Mouse (Mus musculus) heart, embryonic 14.5 days (tissue): ENCODE results near the gene Car9. TPM values are rescaled to one million over a fixed set of nuclear protein-coding genes. Genes with fewer than 3 reads are reported as not detected.
A peak's percentile ranks its signal among the peaks of the same experiment; 100 is the strongest.

Experiments
- ATAC-seq: fragments of 200-750 bp; cut with Nextera tagmentation; 2 replicates; pipeline ENCODE4 v1.8.0; 2017; ENCODE audit warnings: low read depth, moderate TSS enrichment; ENCODE audit not compliant: insufficient number of reproducible peaks, insufficient read depth, low FRiP score
- H3K27ac ChIP-seq, 2 experiments: fragments of 200-500 bp in 1 of 2; fragments of 300-500 bp in 1 of 2; sonication (generic) in 1 of 2; replicated peaks in 1 of 2; 2 replicates each; pipeline ENCODE4 v1.5.1; 2012 to 2014; ENCODE audit warnings: low read depth in 2 of 2, low read length in 2 of 2, control low read depth in 1 of 2, mild to moderate bottlenecking in 1 of 2, mixed read lengths in 1 of 2; ENCODE audit not compliant: control insufficient read depth in 1 of 2, insufficient read depth in 1 of 2
- H3K27me3 ChIP-seq: fragments of 300-500 bp; sonication (generic); 2 replicates; pipeline ENCODE4 v1.6.1; 2014; ENCODE audit warnings: mild to moderate bottlenecking, low read length, control low read depth; ENCODE audit not compliant: control insufficient read depth, insufficient read depth
- H3K36me3 ChIP-seq: fragments of 300-500 bp; sonication (generic); 2 replicates; pipeline ENCODE4 v1.6.1; 2014; ENCODE audit warnings: mild to moderate bottlenecking, control low read depth, low read length, mixed read lengths; ENCODE audit not compliant: control insufficient read depth, insufficient read depth
- H3K4me1 ChIP-seq, 2 experiments: fragments of 200-500 bp in 1 of 2; fragments of 300-500 bp in 1 of 2; sonication (generic) in 1 of 2; 2 replicates each; pipeline ENCODE4 v1.6.1; 2012 to 2014; ENCODE audit warnings: low read length in 2 of 2, control low read depth in 1 of 2, mixed read lengths in 1 of 2; ENCODE audit not compliant: control insufficient read depth in 2 of 2, insufficient read depth in 2 of 2
- H3K4me2 ChIP-seq: fragments of 300-500 bp; sonication (generic); 2 replicates; pipeline ENCODE4 v1.6.1; 2014; ENCODE audit warnings: mild to moderate bottlenecking, low read length
- H3K4me3 ChIP-seq, 2 experiments: fragments of 200-500 bp in 1 of 2; fragments of 300-500 bp in 1 of 2; sonication (generic) in 1 of 2; 2 replicates each; pipeline ENCODE4 v1.5.1; 2012 to 2014; ENCODE audit warnings: low read length in 2 of 2, mild to moderate bottlenecking in 2 of 2, control low read depth in 1 of 2, low read depth in 1 of 2, moderate library complexity in 1 of 2; ENCODE audit not compliant: control insufficient read depth in 1 of 2, insufficient read depth in 1 of 2
- H3K9ac ChIP-seq: fragments of 300-500 bp; sonication (generic); 2 replicates; pipeline ENCODE4 v1.6.1; 2014; ENCODE audit warnings: mild to moderate bottlenecking, low read length
- H3K9me3 ChIP-seq: fragments of 300-500 bp; sonication (generic); 2 replicates; pipeline ENCODE4 v1.6.1; 2016; ENCODE audit warnings: low read length, control low read depth; ENCODE audit not compliant: control insufficient read depth
- WGBS: fragments of 180-500 bp; shearing (Covaris S2); extraction: QIAGEN DNeasy Blood & Tissue Kit; methylation state at CpG from one replicate; pipeline ENCODE4 v1.1.7; 2014; 5-methylcytosine and 5-hydroxymethylcytosine counted together
- polyA plus RNA-seq: library from polyadenylated mRNA; unstranded; fragments of >200 nt; fragmentation: Nextera tagmentation; extraction: Ambion mirVana; gene quantifications from 2 replicates; pipeline ENCODE4 v1.2.1, GENCODE M21; 2014

The Car9 gene
- polyA plus RNA-seq, 1 experiment from 2014 or later = 2.4 TPM

- Histone ChIP-seq H3K27ac (no peak overlapping the region), H3K4me3 (no peak overlapping the region), H3K4me1 (peaks cover 11 to 29% of the 10 kb centered on the region in 2 experiments), H3K36me3 (peaks cover 37% of the 10 kb centered on the region), H3K9me3 (no peaks in the 10 kb centered on the region), H3K4me2 (no peak overlapping the region), H3K27me3 (no peaks in the 10 kb centered on the region), H3K9ac (no peak overlapping the region)
- WGBS = 78% methylated on average over 4 of the region's 4 CpGs
- no peak for ATAC-seq
Measured at GRCm38 (mm10) chr4:43513300-43513699, 6.5 kb downstream of the Car9 start.

- H3K4me1 ChIP-seq = peaks cover 9 to 28% of the 10 kb centered on the region in 2 experiments
- 39% methylated on average over 4 of the region's 4 CpGs for WGBS
Measured at GRCm38 (mm10) chr4:43513791-43514190, 7.0 kb downstream of the Car9 start.

GRCm38 (mm10) chr4:43515764-43516708, 9.3 kb downstream of the Car9 start:
- peaks cover 52% of the 10 kb centered on the region for H3K36me3 ChIP-seq
- no peaks in the 10 kb centered on the region for H3K9me3 ChIP-seq
- no peak overlapping the region for H3K4me3 ChIP-seq
- no peak overlapping the region for H3K4me2 ChIP-seq
- H3K4me1 ChIP-seq = peaks cover 14 to 46% of the 10 kb centered on the region in 2 experiments
- H3K27me3 ChIP-seq = no peaks in the 10 kb centered on the region
- H3K27ac ChIP-seq = no peak overlapping the region
- 62% methylated on average over 11 of the region's 11 CpGs for whole genome bisulfite sequencing
- no peak for ATAC-seq
- peak overlapping the region; percentile 2; the same call in 1 of the 2 replicates for H3K9ac ChIP-seq

More at GRCm38 (mm10) chr4:43513791-43514190, 7.0 kb downstream of the Car9 start:
- no peak overlapping the region for H3K9ac ChIP-seq
- no peaks in the 10 kb centered on the region for H3K27me3 ChIP-seq
- no peak overlapping the region for H3K4me3 ChIP-seq
- H3K9me3 ChIP-seq = no peaks in the 10 kb centered on the region
- ATAC-seq = no peak
- no peak overlapping the region for H3K27ac ChIP-seq
- peaks cover 42% of the 10 kb centered on the region for H3K36me3 ChIP-seq
- H3K4me2 ChIP-seq = no peak overlapping the region

GRCm38 (mm10) chr4:43519551-43519950, 12.8 kb downstream of the Car9 start:
- peaks cover 49% of the 10 kb centered on the region for H3K36me3 ChIP-seq
- no peak overlapping the region; the same call in 1 of the 2 replicates for H3K9ac ChIP-seq
- peak overlapping the region; percentile 9 to 20; a peak in 2 of 4 replicates for H3K4me3 ChIP-seq
- no peaks in the 10 kb centered on the region for H3K27me3 ChIP-seq
- H3K4me1 ChIP-seq = peaks cover 26 to 58% of the 10 kb centered on the region in 2 experiments
- H3K9me3 ChIP-seq = no peaks in the 10 kb centered on the region
- H3K27ac ChIP-seq = no peak overlapping the region
- H3K4me2 ChIP-seq = peak overlapping the region; percentile 94
- no peak for ATAC-seq
- WGBS = 39% methylated on average over 10 of the region's 10 CpGs

- 19% methylated on average over 6 of the region's 6 CpGs for WGBS
- Histone ChIP-seq H3K27ac (peak overlapping the region; percentile 6 to 55; a peak in 2 of 4 replicates), H3K9me3 (no peaks in the 10 kb centered on the region), H3K36me3 (peaks cover 47% of the 10 kb centered on the region), H3K9ac (peak overlapping the region; percentile 87), H3K4me2 (peak overlapping the region; percentile 94), H3K4me1 (peaks cover 24 to 55% of the 10 kb centered on the region in 2 experiments), H3K27me3 (no peaks in the 10 kb centered on the region), H3K4me3 (peak overlapping the region; percentile 9 to 20; a peak in 2 of 4 replicates)
- 0 out of 2 replicates have a peak, but pooled peaks have one; percentile 37 for ATAC-seq
Measured at GRCm38 (mm10) chr4:43519956-43520355, 13.2 kb downstream of the Car9 start.

GRCm38 (mm10) chr4:43527880-43528279, 21.1 kb downstream of the Car9 start:
- H3K4me3 ChIP-seq = no peak overlapping the region
- H3K9ac ChIP-seq = no peak overlapping the region
- H3K27me3 ChIP-seq = no peaks in the 10 kb centered on the region
- no peak overlapping the region for H3K4me2 ChIP-seq
- no peak for ATAC-seq
- peaks cover 8 to 24% of the 10 kb centered on the region in 2 experiments for H3K4me1 ChIP-seq
- no peak overlapping the region for H3K27ac ChIP-seq
- 60% methylated on average over 5 of the region's 5 CpGs for WGBS
- H3K36me3 ChIP-seq = peaks cover 22% of the 10 kb centered on the region
- H3K9me3 ChIP-seq = 0 out of 2 replicates have a peak, but pooled peaks cover 2% of the 10 kb centered on the region

- no peak overlapping the region for H3K9ac ChIP-seq
- H3K4me1 ChIP-seq = peaks cover 8 to 24% of the 10 kb centered on the region in 2 experiments
- 0 out of 2 replicates have a peak, but pooled peaks cover 2% of the 10 kb centered on the region for H3K9me3 ChIP-seq
- no peak for ATAC-seq
- H3K4me2 ChIP-seq = no peak overlapping the region
- peaks cover 28% of the 10 kb centered on the region for H3K36me3 ChIP-seq
- 79% methylated on average over 9 of the region's 9 CpGs for WGBS
- H3K27me3 ChIP-seq = no peaks in the 10 kb centered on the region
- H3K27ac ChIP-seq = no peak overlapping the region
- no peak overlapping the region for H3K4me3 ChIP-seq
Measured at GRCm38 (mm10) chr4:43528487-43528886, 21.7 kb downstream of the Car9 start.
